Mouse (Mus musculus) cerebellum, adult 2 months (tissue): ENCODE measurements at regions not wholly inside any gene's neighbourhood (a gene's known extent, or its start where the extent isn't known, plus 50 kb on each side); places are given as distances from the start of the nearest gene placed in this dataset.

Experiments used
- DNase-seq, 2 experiments: peaks; one replicate each; pipeline ENCODE4 v3.0.0; 2021
- H3K27ac ChIP-seq: fragments of 200-500 bp; 2 replicates; pipeline ENCODE4 v1.5.1; 2012; ENCODE audit warnings: low read length, control low read depth, inconsistent platforms; ENCODE audit not compliant: insufficient read depth
- H3K27me3 ChIP-seq: fragments of 200-500 bp; 2 replicates; pipeline ENCODE4 v1.6.1; 2012; ENCODE audit warnings: inconsistent platforms, mild to moderate bottlenecking, low read length, moderate library complexity; ENCODE audit not compliant: control insufficient read depth, insufficient read depth
- H3K4me1 ChIP-seq: fragments of 200-500 bp; 2 replicates; pipeline ENCODE4 v1.6.1; 2011; ENCODE audit warnings: low read length; ENCODE audit not compliant: control insufficient read depth, insufficient read depth
- H3K4me3 ChIP-seq: fragments of 200-500 bp; replicated peaks from 2 replicates; pipeline ENCODE3; 2011; ENCODE audit warnings: mild to moderate bottlenecking, low read depth, low read length, control low read depth; ENCODE audit not compliant: insufficient read depth
- CTCF ChIP-seq: fragments of 200-500 bp; IDR thresholded peaks from 2 replicates; pipeline ENCODE4 v1.5.1; 2011; ENCODE audit warnings: low read depth, mild to moderate bottlenecking, control low read depth, low read length, moderate library complexity, borderline replicate concordance; ENCODE audit not compliant: insufficient read depth
- POLR2A ChIP-seq: fragments of 200-500 bp; IDR thresholded peaks from 2 replicates; pipeline ENCODE4 v1.6.1; 2011; ENCODE audit warnings: low read length, control low read depth, borderline replicate concordance; ENCODE audit not compliant: insufficient read depth
- WGBS: fragments of 180-500 bp; shearing (Covaris S2); methylation state at CpG from one replicate; pipeline ENCODE4 v1.1.7; 2018; 5-methylcytosine and 5-hydroxymethylcytosine counted together

DNA sequence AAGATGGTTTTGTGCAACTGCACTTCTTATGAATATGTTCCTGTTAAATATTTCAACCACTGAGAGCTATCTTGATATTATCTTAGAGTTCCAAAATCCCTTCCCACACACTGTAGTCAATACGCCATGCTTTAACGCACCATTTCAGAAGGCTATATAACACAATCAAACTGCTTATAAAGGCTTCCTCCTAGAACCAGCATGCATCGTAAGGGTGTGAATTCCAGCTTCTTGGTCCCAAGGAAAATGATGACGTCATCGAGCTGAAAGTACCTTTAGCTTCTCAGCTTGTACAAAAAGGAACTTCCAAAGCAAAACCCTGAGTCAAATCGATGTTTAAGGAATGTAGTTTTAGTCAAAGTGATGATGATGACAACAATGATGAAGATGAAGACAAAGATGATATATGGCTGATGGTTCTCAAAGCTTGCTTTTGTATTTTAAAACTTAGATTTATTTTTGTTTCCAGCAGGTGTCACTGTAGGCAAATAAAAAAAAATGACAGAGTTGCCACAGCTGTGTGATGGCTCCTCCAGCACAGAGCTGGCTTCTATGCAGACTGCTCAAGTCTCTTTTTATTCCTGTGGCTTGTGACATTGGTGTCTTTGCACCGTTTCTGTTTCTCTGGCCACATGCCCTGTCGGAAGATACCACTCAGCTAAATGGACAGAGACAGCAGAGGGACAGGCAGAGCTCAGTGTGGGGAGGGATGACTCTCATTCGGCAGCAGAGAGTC is 150.6 kb upstream of the Dnajc19 start:
- TF ChIP-seq POLR2A (no peak), CTCF (peak; percentile 31; the same call in 1 of the 2 replicates)
- no peak overlapping the region for H3K4me3 ChIP-seq
- WGBS: 49% methylated on average over 9 of the region's 9 CpGs
- H3K27ac ChIP-seq: no peak overlapping the region
- no peaks in the 10 kb centered on the region for H3K4me1 ChIP-seq
- no peaks in the 10 kb centered on the region for H3K27me3 ChIP-seq
- peak in 1 of 2 experiments; percentile 5 for DNase-seq

DNA sequence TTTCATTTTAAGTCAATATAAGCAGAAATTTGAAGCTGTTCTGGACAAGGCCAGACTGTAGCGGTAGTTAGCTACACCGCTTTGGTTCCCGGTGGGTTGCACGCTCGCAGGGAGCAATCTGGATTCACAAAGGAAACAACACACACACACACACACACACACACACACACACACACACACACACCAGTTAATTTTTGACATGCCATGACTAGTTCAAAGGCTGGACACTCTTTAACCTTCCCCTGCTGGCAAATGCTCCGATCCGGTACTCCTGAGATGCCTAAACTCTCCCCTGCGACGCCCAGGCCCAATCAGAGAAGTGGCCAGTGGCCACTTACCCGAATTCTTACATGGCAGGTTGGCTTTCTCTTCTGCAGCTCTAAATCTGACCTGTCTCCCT is 141.2 kb upstream of the Dnajc19 start:
- H3K27me3 ChIP-seq: no peaks in the 10 kb centered on the region
- no peak for TF ChIP-seq CTCF
- TF ChIP-seq POLR2A: no peak
- WGBS: 85% methylated on average over 10 of the region's 10 CpGs
- no peak for DNase-seq
- H3K27ac ChIP-seq: no peak overlapping the region
- no peak overlapping the region for H3K4me3 ChIP-seq
- no peaks in the 10 kb centered on the region for H3K4me1 ChIP-seq

DNA sequence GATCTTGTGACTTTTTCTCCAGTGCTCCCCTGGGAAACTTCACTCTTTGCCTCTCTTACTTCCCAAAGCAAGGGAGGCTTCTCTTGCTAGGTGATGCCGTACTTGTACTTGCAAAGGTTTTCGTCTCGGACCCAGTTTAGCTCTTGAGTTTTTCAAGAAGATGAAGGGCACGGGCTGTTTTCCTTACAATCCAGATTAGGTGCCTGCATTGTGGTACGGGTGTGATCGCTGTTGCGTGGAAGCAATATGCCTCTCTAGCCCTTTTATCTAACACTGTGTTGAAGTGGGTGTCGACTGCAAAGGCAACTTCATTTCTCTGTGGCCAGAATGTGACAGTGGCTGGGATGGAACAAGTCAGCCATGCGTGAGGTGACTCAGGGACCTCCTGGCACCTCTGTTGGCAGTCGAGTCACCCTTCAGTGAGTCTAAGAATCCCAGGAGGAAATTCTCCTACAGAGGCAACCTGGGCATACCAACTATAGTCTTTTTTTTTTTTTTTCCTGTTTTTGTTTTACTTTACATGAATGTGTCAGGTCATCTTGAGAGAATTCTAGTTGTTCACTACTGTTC is 138.7 kb upstream of the Dnajc19 start:
- Histone ChIP-seq H3K27ac (no peak overlapping the region), H3K27me3 (no peaks in the 10 kb centered on the region), H3K4me1 (no peaks in the 10 kb centered on the region), H3K4me3 (no peak overlapping the region)
- WGBS: 53% methylated on average over 10 of the region's 10 CpGs
- no peak for DNase-seq
- TF ChIP-seq POLR2A: no peak
- no peak for TF ChIP-seq CTCF

DNA sequence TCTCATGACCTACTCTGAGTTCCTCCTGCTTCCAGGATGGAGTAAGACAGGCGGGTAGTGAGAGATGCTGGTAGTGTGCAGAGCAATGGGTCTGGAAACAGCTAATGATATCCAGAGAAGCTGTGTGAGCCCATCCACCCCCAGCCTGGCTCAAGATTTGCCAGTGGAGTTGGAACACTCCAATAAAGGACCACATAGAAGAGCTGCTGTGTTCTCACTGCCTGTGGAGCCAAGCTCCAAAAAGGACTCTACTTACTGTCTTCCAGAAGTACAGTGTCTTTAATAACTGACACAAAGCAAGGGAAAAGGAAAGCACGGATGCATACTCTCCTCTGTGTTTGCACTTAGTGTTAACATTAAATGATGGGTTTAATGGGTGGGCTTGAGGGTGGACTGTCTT is 138.0 kb upstream of the Dnajc19 start:
- Histone ChIP-seq H3K4me3 (no peak overlapping the region), H3K27me3 (no peaks in the 10 kb centered on the region), H3K27ac (no peak overlapping the region), H3K4me1 (no peaks in the 10 kb centered on the region)
- DNase-seq: no peak
- 93% methylated on average over 2 of the region's 2 CpGs for WGBS
- TF ChIP-seq CTCF (no peak), POLR2A (no peak)

DNA sequence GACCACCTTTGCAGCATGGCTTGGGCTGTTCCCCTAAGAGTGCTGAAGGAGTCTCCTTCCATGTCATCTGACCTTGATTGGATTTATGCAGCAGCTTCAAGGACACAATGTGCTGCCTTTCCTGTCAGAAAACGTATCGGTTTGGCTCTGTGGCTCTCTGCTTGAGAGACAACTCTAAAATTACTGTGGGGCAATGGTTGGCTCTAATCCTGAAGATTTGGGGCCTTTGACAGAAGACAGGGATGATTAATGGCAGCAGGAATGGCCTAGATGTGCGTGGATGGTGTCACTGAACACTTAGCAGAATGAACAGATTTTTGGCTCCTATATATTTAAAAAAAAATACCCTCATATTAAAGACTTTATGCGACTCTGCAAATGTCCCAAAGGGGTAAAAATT is 136.8 kb upstream of the Dnajc19 start:
- 79% methylated on average over 4 of the region's 4 CpGs for WGBS
- H3K27ac ChIP-seq: no peak overlapping the region
- TF ChIP-seq CTCF (no peak), POLR2A (no peak)
- no peaks in the 10 kb centered on the region for H3K4me1 ChIP-seq
- DNase-seq: no peak
- no peak overlapping the region for H3K4me3 ChIP-seq
- H3K27me3 ChIP-seq: no peaks in the 10 kb centered on the region

DNA sequence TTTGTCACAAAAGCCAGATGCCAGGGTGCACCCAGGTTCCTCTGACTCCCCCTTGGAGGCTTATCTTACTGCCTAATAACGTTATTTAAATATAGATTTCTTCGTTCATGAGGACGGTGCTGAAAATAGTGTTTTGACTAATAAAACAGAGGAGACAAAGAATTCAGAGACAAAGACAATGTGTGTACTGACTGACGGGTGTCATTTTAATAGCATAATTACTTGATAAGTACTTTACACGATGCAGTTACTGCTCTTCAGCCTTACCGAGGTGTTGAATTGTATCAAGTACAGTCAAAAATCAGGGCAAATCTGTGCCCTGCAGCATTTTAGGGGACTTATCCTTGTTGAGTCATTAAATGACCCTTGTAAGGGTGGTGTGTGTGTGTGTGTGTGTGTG is 133.1 kb upstream of the Dnajc19 start:
- WGBS: 89% methylated on average over 6 of the region's 6 CpGs

DNA sequence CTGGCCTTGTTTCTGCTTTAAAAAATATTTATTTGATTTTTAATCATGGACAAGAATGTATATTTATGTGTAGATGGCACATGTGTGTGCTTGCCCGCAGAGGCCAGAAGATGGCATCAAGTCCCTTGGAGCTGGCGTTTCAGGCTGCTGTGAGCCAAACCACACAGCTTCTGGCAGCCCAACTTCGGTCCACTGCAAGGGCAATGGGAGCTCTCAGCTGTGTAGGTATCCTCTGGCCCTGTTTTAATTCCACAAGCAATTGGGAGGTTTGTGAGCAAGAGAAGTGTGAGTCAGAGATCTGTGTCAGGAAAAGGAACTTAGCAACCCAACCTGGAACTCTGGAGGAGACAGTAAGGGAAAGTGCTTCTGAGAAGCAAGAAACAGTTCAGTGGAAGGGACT is 125.3 kb upstream of the Dnajc19 start:
- 77% methylated on average over 3 of the region's 3 CpGs for WGBS
- TF ChIP-seq POLR2A (no peak), CTCF (no peak)
- no peaks in the 10 kb centered on the region for H3K4me1 ChIP-seq
- H3K27ac ChIP-seq: no peak overlapping the region
- DNase-seq: no peak
- no peaks in the 10 kb centered on the region for H3K27me3 ChIP-seq
- H3K4me3 ChIP-seq: no peak overlapping the region

More for the DNA sequence above, 133.1 kb upstream of the Dnajc19 start:
- DNase-seq: no peak
- Histone ChIP-seq H3K27me3 (no peaks in the 10 kb centered on the region), H3K27ac (no peak overlapping the region), H3K4me3 (no peak overlapping the region), H3K4me1 (no peaks in the 10 kb centered on the region)
- TF ChIP-seq POLR2A (no peak), CTCF (no peak)

DNA sequence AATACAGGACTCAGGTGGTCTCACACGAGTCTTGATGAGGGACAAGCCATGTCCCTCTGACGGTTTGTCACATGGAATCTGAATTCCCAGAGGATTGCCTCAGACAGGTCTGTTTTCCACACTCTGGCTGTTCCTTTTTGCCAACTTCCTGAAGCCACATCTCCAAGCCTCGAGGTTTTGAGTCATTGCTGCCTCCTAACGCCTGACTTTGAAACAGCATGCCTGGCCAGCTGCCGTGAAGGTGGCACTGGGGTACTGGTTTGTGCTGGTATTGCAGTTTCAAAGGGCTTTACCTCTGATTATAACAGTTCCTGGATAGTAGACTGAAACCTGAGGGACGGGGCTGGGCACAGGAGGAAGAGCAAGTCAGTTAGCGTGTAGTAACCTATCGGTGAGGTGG is 117.1 kb upstream of the Dnajc19 start:
- TF ChIP-seq CTCF: no peak
- TF ChIP-seq POLR2A: no peak
- Histone ChIP-seq H3K4me3 (no peak overlapping the region), H3K27me3 (no peaks in the 10 kb centered on the region; the same call in 1 of the 2 replicates), H3K4me1 (no peaks in the 10 kb centered on the region), H3K27ac (no peak overlapping the region)
- DNase-seq: peak; percentile 2 to 8
- 32% methylated on average over 8 of the region's 8 CpGs for WGBS
